In genomic region chr17:71782699-71783365, GRCm38 (mm10) we compare ENCODE assay signal across 10 mouse cellular contexts. TPM values are rescaled to one million over a fixed set of nuclear protein-coding genes. Genes with fewer than 3 reads are reported as not detected.
A peak's percentile ranks its signal among the peaks of the same experiment; 100 is the strongest.
DNase-seq lines count a peak whose midpoint lies in the region; ATAC-seq and TF ChIP-seq lines count a peak whose summit lies in the region.
"Had no signal": no experiment of that assay in that cellular context is flagged by ENCODE, and none has a peak within 500 bp of the region (broad histone marks: within the 10 kb centered on the region; RNA-seq: fewer than 3 reads in every experiment).

No protein-coding gene starts in this region.

- ATAC-seq in heart, embryonic 14.5 days (ENCODE audit: insufficient number of reproducible peaks, insufficient read depth, low FRiP score, low read depth): peak; percentile 51
- ATAC-seq in liver, postnatal 0 days: no peak

- H3K9me3 ChIP-seq in embryonic facial prominence, embryonic 10.5 days: peaks cover 6% of the 10 kb centered on the region; the same call in 1 of the 2 replicates
- peaks cover 6% of the 10 kb centered on the region; the same call in 1 of the 2 replicates for H3K9me3 ChIP-seq in heart, embryonic 14.5 days (ENCODE audit: control insufficient read depth, low read length)
- peaks cover 10% of the 10 kb centered on the region; the same call in 1 of the 2 replicates for H3K9me3 ChIP-seq in liver, postnatal 0 days (ENCODE audit: low read length)

- H3K4me1 ChIP-seq in embryonic facial prominence, embryonic 10.5 days: peaks cover 18% of the 10 kb centered on the region
- H3K4me1 ChIP-seq in heart, embryonic 14.5 days (ENCODE audit: control insufficient read depth in 2 of 2, insufficient read depth in 2 of 2, low read length in 2 of 2): peaks cover 0 to 13% of the 10 kb centered on the region in 2 experiments
- H3K4me1 ChIP-seq in liver, postnatal 0 days (ENCODE audit: insufficient read depth): no peaks in the 10 kb centered on the region

- peak; percentile 17 for DNase-seq in gastrocnemius, adult 18-20 months (ENCODE audit: low spot score)
- DNase-seq in gastrocnemius, adult 8-10 months (ENCODE audit: low spot score in 2 of 2): no peak
- peak; percentile 67 for DNase-seq in embryonic facial prominence, embryonic 10.5 days (ENCODE audit: low spot score)
- DNase-seq in layer of hippocampus, adult 18-20 months (ENCODE audit: low spot score in 2 of 2): peak; percentile 40 to 65
- no peak for DNase-seq in liver, postnatal 0 days
- DNase-seq in retina, postnatal 1 day: peak; percentile 63
- DNase-seq in urinary bladder, postnatal 4 days (ENCODE audit: low spot score in 2 of 2): no peak

- TF ChIP-seq EP300 in liver, postnatal 0 days (IDR thresholded peaks at IDR 0.05; ENCODE audit: low read depth): no peak

- H3K4me2 ChIP-seq in heart, embryonic 14.5 days (ENCODE audit: low read length): peak overlapping the region; percentile 69
- H3K4me2 ChIP-seq in liver, postnatal 0 days (ENCODE audit: low read depth, low read length): peak overlapping the region; percentile 58

- H3K27ac ChIP-seq in embryonic facial prominence, embryonic 10.5 days (replicated peaks): peak overlapping the region; percentile 84
- peak overlapping the region; percentile 87 to 91 for H3K27ac ChIP-seq in heart, embryonic 14.5 days (replicated peaks in 1 of 2; ENCODE audit: control insufficient read depth in 1 of 2, insufficient read depth in 1 of 2, low read depth in 2 of 2, low read length in 2 of 2)
- no peak overlapping the region for H3K27ac ChIP-seq in liver, postnatal 0 days (ENCODE audit: low read depth)

- peaks cover 29% of the 10 kb centered on the region for H3K27me3 ChIP-seq in embryonic facial prominence, embryonic 10.5 days (replicated peaks; ENCODE audit: low read depth, poor library complexity, severe bottlenecking)
- H3K27me3 ChIP-seq in heart, embryonic 14.5 days (ENCODE audit: control insufficient read depth, insufficient read depth, low read length): 0 out of 2 replicates have a peak, but pooled peaks cover 2% of the 10 kb centered on the region
- peaks cover 20% of the 10 kb centered on the region for H3K27me3 ChIP-seq in liver, postnatal 0 days (ENCODE audit: insufficient read depth, low read length)
- H3K27me3 ChIP-seq: CH12.LX had no signal

- H3K36me3 ChIP-seq in embryonic facial prominence, embryonic 10.5 days (replicated peaks): no peaks in the 10 kb centered on the region
- H3K36me3 ChIP-seq in heart, embryonic 14.5 days (ENCODE audit: control insufficient read depth, insufficient read depth, low read length): no peaks in the 10 kb centered on the region
- no peaks in the 10 kb centered on the region for H3K36me3 ChIP-seq in liver, postnatal 0 days (replicated peaks; ENCODE audit: insufficient read depth, low read length)

- no peak for TF ChIP-seq CTCF in liver, postnatal 0 days (IDR thresholded peaks at IDR 0.05; ENCODE audit: low read depth)

- H3K4me3 ChIP-seq in embryonic facial prominence, embryonic 10.5 days: peak overlapping the region; percentile 88
- peak overlapping the region; percentile 56 to 83 for H3K4me3 ChIP-seq in heart, embryonic 14.5 days (ENCODE audit: control insufficient read depth in 1 of 2, insufficient read depth in 1 of 2, low read depth in 1 of 2, low read length in 2 of 2)
- H3K4me3 ChIP-seq in liver, postnatal 0 days (ENCODE audit: low read depth, low read length): peak overlapping the region; percentile 25; the same call in 1 of the 2 replicates

- peak overlapping the region; percentile 94 for H3K9ac ChIP-seq in heart, embryonic 14.5 days (ENCODE audit: low read length)
- H3K9ac ChIP-seq in liver, postnatal 0 days (replicated peaks): no peak overlapping the region

- WGBS in embryonic facial prominence, embryonic 10.5 days: under 1% methylated on average over 59 of the region's 59 CpGs
- WGBS in heart, embryonic 14.5 days: under 1% methylated on average over 40 of the region's 59 CpGs
- WGBS in liver, postnatal 0 days (ENCODE audit: insufficient replicate concordance): 2% methylated on average over 39 of the region's 59 CpGs

RNA-seq across cellular contexts. Expression of gene Clip4, which starts 14.6 kb away (rescaled TPM):
- total RNA-seq in gastrocnemius, adult 18-20 months (2021): 100 to 1,000 TPM; 138 to 152 TPM
- total RNA-seq in gastrocnemius, adult 8-10 months (2022): 100 to 1,000 TPM; 105 to 135 (median 118) TPM
- 3.5 and 3.8 TPM in 2 replicates for polyA plus RNA-seq in embryonic facial prominence, embryonic 10.5 days (2016; fragmentation: Nextera tagmentation; extraction: Ambion mirVana)
- polyA plus RNA-seq in heart, embryonic 14.5 days (2014; fragmentation: Nextera tagmentation; extraction: Ambion mirVana): 42.6 and 45.3 TPM in 2 replicates
- total RNA-seq in layer of hippocampus, adult 18-20 months (2021): 10 to 100 TPM; 78.4 to 89.6 TPM
- polyA plus RNA-seq in liver, postnatal 0 days (2015; fragmentation: Nextera tagmentation; extraction: Ambion mirVana): 0.49 and 0.79 TPM in 2 replicates
- total RNA-seq: CH12.LX had no signal

RNA-seq across cellular contexts. Expression of gene Pcare, which starts 30.1 kb away (rescaled TPM):
- total RNA-seq in gastrocnemius, adult 18-20 months (2021): under 1 TPM in 1 of 2 experiments, not detected in 1; 0.05 TPM
- total RNA-seq in gastrocnemius, adult 8-10 months (2022): not detected
- polyA plus RNA-seq in embryonic facial prominence, embryonic 10.5 days (2016; fragmentation: Nextera tagmentation; extraction: Ambion mirVana): not detected in 2 replicates
- polyA plus RNA-seq in heart, embryonic 14.5 days (2014; fragmentation: Nextera tagmentation; extraction: Ambion mirVana): not detected in 2 replicates
- under 1 TPM in 1 of 2 experiments, not detected in 1; 0.08 TPM for total RNA-seq in layer of hippocampus, adult 18-20 months (2021)
- not detected in 2 replicates for polyA plus RNA-seq in liver, postnatal 0 days (2015; fragmentation: Nextera tagmentation; extraction: Ambion mirVana)
- total RNA-seq: CH12.LX had no signal
- polyA plus RNA-seq: gonadal fat pad, adult 2 months had no signal

Comparison
In these comparisons a context has a peak if more than half of its experiments do, and no peak if none do; other contexts are left out.
1. DNase-seq: peak in gastrocnemius, adult 18-20 months (single experiment), embryonic facial prominence, embryonic 10.5 days (single experiment), layer of hippocampus, adult 18-20 months (2 of 2) and retina, postnatal 1 day (single experiment); none in gastrocnemius, adult 8-10 months (0 of 2), liver, postnatal 0 days (single experiment) and urinary bladder, postnatal 4 days (0 of 2).
2. H3K4me3 ChIP-seq: peak in every context shown above with its lines; median percentile 88 in embryonic facial prominence, embryonic 10.5 days; 70 in heart, embryonic 14.5 days; 25 in liver, postnatal 0 days.